Mouse (Mus musculus): ENCODE data around the gene Rab37.

The Rab37 gene

GRCm38 (mm10) chr11:115202756-115203155, 111.5 kb downstream of the Rab37 start:
- no peak for DNase-seq

- DNase-seq: no peak
These were observed 116.9 kb downstream of the Rab37 start for GRCm38 (mm10) chr11:115208126-115208525.

GRCm38 (mm10) chr11:115208776-115209732, 117.8 kb downstream of the Rab37 start:
- peak; percentile 7 for DNase-seq

- DNase-seq: peak; percentile 80
These were observed 118.7 kb downstream of the Rab37 start for GRCm38 (mm10) chr11:115209958-115210357.

Data from retina, postnatal 1 day (tissue).